Mouse (Mus musculus): Measurements from ENCODE around the gene Ctsf. TPM values are rescaled to one million over a fixed set of nuclear protein-coding genes. Genes with fewer than 3 reads are reported as not detected.

Gene Ctsf
- polyA plus RNA-seq, 1 experiment from 2014 or later = 13.8 TPM

DNA sequence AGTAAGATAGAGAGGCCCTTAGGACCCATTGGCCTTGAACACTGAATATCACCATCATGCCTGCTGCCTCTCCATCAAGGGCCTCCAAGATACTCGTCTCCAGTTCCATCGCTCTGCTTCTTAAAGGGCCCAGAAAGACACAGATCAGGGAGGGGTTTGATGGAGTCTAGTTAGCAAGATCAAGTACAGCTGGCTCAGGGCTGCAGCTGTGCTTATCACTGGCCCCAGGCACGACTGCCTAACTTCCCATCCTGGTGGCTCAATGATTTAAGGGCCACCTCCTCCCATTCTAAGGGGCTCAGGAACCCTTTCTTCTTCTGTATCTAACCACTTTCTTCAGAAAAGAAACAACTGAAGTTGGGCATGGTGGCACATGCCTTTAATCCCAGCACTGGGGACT is 36.9 kb downstream of the Ctsf start:
- H3K4me3 ChIP-seq (ENCODE audit: low read depth, low read length) = no peak overlapping the region
- H3K27ac ChIP-seq (ENCODE audit: low read depth) = no peak overlapping the region
- no peak overlapping the region for H3K4me2 ChIP-seq
- 61% methylated on average over 3 of the region's 3 CpGs for WGBS
- no peak overlapping the region for H3K9ac ChIP-seq
- H3K36me3 ChIP-seq (ENCODE audit: insufficient read depth) = peaks cover 4% of the 10 kb centered on the region; the same call in 1 of the 2 replicates
- H3K9me3 ChIP-seq (ENCODE audit: low read depth, low read length) = no peaks in the 10 kb centered on the region
- ATAC-seq (ENCODE audit: insufficient read depth) (no peak), DNase-seq (no peak)
- no peak for TF ChIP-seq CTCF (IDR thresholded peaks at IDR 0.05; ENCODE audit: low read depth)
- H3K27me3 ChIP-seq (ENCODE audit: insufficient read depth, low read length) = no peaks in the 10 kb centered on the region
- H3K4me1 ChIP-seq (ENCODE audit: insufficient read depth) = no peaks in the 10 kb centered on the region

DNA sequence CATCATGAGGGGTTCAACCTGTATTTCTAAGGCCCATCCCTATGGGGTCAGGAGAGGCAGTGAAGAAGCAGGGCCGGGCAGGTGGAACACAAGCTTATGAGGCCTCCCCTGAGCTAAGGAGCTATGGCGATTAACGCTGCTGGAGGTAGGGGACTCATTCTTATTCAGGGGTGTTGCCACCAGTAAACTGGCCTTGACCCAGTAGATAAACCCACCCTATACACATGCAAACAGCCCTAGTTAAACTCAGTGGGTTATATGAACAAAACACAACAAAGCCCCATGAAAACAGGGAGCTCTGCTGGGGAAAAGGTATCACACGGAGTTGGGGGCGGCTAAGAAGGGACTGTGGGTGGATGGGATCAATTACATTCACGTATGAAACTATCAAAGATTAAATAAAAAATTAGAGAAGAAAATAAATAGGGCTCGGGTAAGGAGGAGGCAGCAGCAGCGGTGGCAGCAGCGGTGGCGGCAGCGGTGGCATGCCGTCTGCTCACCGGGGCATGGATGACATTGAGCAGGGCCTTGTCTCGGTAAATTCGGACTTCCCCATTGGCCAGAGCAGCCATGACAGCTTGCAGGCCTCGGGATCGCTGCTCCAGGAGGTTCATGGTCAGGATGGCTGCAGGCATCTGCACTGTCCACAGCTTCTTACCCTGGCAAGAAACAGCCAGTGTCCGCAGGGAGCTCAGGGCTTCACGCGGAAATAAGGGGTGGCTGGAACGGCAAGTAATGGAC is 42.0 kb downstream of the Ctsf start:
- DNase-seq (no peak), ATAC-seq (ENCODE audit: insufficient read depth) (no peak)
- no peaks in the 10 kb centered on the region for H3K4me1 ChIP-seq (ENCODE audit: insufficient read depth)
- no peaks in the 10 kb centered on the region for H3K27me3 ChIP-seq (ENCODE audit: insufficient read depth, low read length)
- no peak overlapping the region for H3K9ac ChIP-seq
- H3K4me3 ChIP-seq (ENCODE audit: low read depth, low read length) = no peak overlapping the region
- H3K27ac ChIP-seq (ENCODE audit: low read depth) = no peak overlapping the region
- no peak for TF ChIP-seq CTCF (IDR thresholded peaks at IDR 0.05; ENCODE audit: low read depth)
- H3K4me2 ChIP-seq = no peak overlapping the region
- no peaks in the 10 kb centered on the region for H3K9me3 ChIP-seq (ENCODE audit: low read depth, low read length)
- WGBS = 56% methylated on average over 21 of the region's 21 CpGs
- peaks cover 4% of the 10 kb centered on the region; the same call in 1 of the 2 replicates for H3K36me3 ChIP-seq (ENCODE audit: insufficient read depth)

DNA sequence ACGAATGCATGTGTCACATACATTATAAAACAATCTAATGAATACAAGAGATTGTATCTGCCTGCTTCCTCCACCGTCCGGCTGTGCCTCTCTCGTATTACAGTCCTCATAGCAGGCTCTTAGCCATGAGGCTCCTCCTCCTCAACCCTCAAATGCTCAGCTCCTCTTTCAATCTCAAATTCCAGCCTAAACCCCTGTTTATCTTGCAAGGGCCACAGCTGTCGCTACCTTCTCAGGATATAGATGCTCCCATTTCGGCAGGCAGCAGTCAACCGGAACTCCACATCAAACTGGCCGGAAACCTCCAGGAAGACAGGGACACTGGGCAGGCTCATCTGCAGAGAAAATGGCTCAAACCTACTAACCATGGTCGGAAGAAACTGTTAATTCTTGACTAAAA is 44.0 kb downstream of the Ctsf start:
- TF ChIP-seq CTCF (IDR thresholded peaks at IDR 0.05; ENCODE audit: low read depth) = no peak
- 0 out of 2 replicates have a peak, but pooled peaks cover 3% of the 10 kb centered on the region for H3K36me3 ChIP-seq (ENCODE audit: insufficient read depth)
- DNase-seq (no peak), ATAC-seq (ENCODE audit: insufficient read depth) (no peak)
- no peak overlapping the region for H3K4me2 ChIP-seq
- no peak overlapping the region for H3K4me3 ChIP-seq (ENCODE audit: low read depth, low read length)
- H3K27ac ChIP-seq (ENCODE audit: low read depth) = no peak overlapping the region
- H3K4me1 ChIP-seq (ENCODE audit: insufficient read depth) = no peaks in the 10 kb centered on the region
- no peaks in the 10 kb centered on the region for H3K27me3 ChIP-seq (ENCODE audit: insufficient read depth, low read length)
- no peaks in the 10 kb centered on the region for H3K9me3 ChIP-seq (ENCODE audit: low read depth, low read length)
- H3K9ac ChIP-seq = no peak overlapping the region
- 63% methylated on average over 9 of the region's 9 CpGs for WGBS

DNA sequence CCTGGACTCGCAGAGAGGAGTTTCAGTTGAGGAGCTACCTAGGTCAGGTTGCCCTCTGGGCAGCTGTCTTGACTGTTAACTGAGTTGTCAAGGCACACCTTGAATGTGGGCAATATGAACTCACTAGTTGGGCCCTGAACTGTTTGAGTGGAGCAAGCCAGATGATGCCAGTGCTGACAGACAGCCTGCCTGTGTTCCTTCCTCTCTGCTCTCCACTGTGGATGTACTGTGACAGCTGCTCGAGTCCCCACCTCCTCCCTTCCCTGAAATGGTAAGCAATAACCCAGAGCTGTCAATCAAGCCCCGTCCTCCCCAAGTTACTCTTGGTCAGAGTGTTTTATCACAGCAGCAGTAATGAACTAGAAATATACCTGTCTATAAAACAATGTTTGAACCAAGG is 45.0 kb downstream of the Ctsf start:
- H3K4me3 ChIP-seq (ENCODE audit: low read depth, low read length) = no peak overlapping the region
- 57% methylated on average over 3 of the region's 3 CpGs for WGBS
- H3K9me3 ChIP-seq (ENCODE audit: low read depth, low read length) = no peaks in the 10 kb centered on the region
- H3K36me3 ChIP-seq (ENCODE audit: insufficient read depth) = 0 out of 2 replicates have a peak, but pooled peaks cover 3% of the 10 kb centered on the region
- no peaks in the 10 kb centered on the region for H3K27me3 ChIP-seq (ENCODE audit: insufficient read depth, low read length)
- no peak for TF ChIP-seq CTCF (IDR thresholded peaks at IDR 0.05; ENCODE audit: low read depth)
- ATAC-seq (ENCODE audit: insufficient read depth) (no peak), DNase-seq (no peak)
- no peak overlapping the region for H3K9ac ChIP-seq
- no peak overlapping the region for H3K4me2 ChIP-seq
- H3K27ac ChIP-seq (ENCODE audit: low read depth) = no peak overlapping the region
- H3K4me1 ChIP-seq (ENCODE audit: insufficient read depth) = no peaks in the 10 kb centered on the region

DNA sequence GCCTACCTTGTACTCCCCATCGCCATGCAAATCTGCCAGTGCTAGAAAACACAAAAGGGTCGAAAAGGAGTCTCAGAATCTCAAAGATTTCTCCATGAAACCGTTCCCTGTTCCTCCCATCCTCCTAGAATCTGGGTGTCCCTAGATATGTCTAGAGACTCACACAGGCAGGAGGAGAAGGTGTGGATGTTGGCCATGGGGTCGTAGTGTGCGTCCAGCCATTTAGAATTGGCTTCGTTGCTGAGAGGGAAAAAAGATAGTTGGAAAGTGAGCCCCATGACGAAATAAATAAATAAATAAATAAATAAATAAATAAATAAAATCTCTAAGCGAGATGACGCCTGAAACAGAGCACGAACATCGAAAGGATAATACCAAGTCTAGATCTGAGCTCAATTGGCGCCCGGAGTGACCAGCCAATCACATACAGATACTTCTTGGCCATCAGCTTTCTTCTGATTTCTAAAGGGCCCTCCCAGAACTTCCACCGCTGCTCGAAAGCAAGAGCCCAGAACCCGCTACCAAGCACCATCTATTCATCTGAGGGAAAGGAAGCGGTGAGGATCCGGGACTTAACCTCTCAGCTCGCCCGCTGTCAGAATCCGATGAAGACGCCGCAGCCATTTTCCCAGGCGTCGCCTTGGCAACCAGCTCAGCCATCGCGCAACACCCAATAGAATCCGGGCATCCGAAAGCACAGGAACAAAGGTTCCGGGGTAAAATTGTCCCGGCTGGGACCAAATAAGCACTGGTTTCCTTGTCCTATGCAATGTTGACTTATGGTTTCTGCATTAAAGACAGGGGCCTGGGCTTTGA is 51.3 kb downstream of the Ctsf start, which contains the start of gene Bbs1:
Bbs1 (minus strand) TSS at position 650 of the 816 bp plus-strand sequence.
- peak; percentile 74 for ATAC-seq (ENCODE audit: insufficient read depth)
- WGBS = 8% methylated on average over 31 of the region's 31 CpGs
- peak within 1 kb of the TSS; percentile 56 for H3K4me3 ChIP-seq (ENCODE audit: low read depth, low read length)

DNA sequence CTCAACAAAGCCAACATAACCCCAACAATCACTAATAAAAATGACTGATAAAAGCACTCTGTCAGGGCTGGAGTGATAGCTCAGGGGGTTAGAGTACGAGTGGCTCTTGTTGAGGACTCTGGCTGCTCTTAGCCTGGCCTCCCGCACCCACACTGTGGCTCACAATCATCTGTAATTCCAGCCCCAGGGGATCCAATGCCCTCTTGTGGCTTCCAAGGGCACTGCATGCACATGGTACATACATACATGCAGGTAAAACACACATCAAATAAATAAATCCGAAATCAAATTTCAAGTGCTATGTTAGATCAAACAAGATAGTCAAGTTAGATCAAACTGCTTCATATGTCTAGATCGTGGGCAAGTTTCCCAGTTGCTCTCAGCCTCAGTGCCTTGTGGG is 53.2 kb downstream of the Ctsf start:
- no peak overlapping the region for H3K27ac ChIP-seq (ENCODE audit: low read depth)
- DNase-seq = peak; percentile 40
- H3K9ac ChIP-seq = no peak overlapping the region
- no peaks in the 10 kb centered on the region for H3K9me3 ChIP-seq (ENCODE audit: low read depth, low read length)
- WGBS = 73% methylated on average over 4 of the region's 4 CpGs
- H3K27me3 ChIP-seq (ENCODE audit: insufficient read depth, low read length) = no peaks in the 10 kb centered on the region
- H3K4me2 ChIP-seq = no peak overlapping the region
- ATAC-seq (ENCODE audit: insufficient read depth) = no peak
- H3K4me1 ChIP-seq (ENCODE audit: insufficient read depth) = 0 out of 2 replicates have a peak, but pooled peaks cover 5% of the 10 kb centered on the region
- peaks cover 57% of the 10 kb centered on the region for H3K36me3 ChIP-seq (ENCODE audit: insufficient read depth)
- peak; percentile 65 for TF ChIP-seq CTCF (IDR thresholded peaks at IDR 0.05; ENCODE audit: low read depth)
- no peak overlapping the region for H3K4me3 ChIP-seq (ENCODE audit: low read depth, low read length)

More for the DNA sequence above, 51.3 kb downstream of the Ctsf start, which contains the start of gene Bbs1:
- H3K9me3 ChIP-seq (ENCODE audit: low read depth, low read length) = no peaks in the 10 kb centered on the region
- H3K36me3 ChIP-seq (ENCODE audit: insufficient read depth) = peaks cover 42% of the 10 kb centered on the region
- H3K4me1 ChIP-seq (ENCODE audit: insufficient read depth) = 0 out of 2 replicates have a peak, but pooled peaks cover 5% of the 10 kb centered on the region
- DNase-seq = peak; percentile 92
- H3K4me2 ChIP-seq = peak within 1 kb of the TSS; percentile 61
- no peak within 1 kb of the TSS for H3K27ac ChIP-seq (ENCODE audit: low read depth)
- TF ChIP-seq CTCF (IDR thresholded peaks at IDR 0.05; ENCODE audit: low read depth) = no peak
- H3K9ac ChIP-seq = peak within 1 kb of the TSS; percentile 54
- H3K27me3 ChIP-seq (ENCODE audit: insufficient read depth, low read length) = no peaks in the 10 kb centered on the region

DNA sequence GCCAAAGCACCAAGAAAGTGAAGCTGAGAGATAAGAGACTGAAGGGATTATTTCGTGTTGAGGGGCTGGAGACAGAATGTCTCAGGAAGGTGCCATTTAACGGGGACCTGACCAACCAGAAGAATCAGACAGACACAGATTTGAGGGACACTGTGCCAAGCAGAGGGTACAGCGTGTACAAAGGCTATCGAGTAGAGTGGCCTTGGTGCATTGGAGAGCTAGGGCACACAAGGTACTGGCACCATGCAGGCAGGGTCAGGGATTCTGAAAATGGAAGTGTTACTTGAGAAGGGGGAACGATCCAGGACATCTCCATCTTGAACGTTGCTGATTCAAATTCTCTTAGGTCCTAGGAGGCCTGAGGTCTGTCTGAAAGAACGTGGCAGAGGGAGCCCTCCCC is 54.4 kb downstream of the Ctsf start:
- Histone ChIP-seq H3K9ac (no peak overlapping the region), H3K27ac (ENCODE audit: low read depth) (no peak overlapping the region), H3K4me3 (ENCODE audit: low read depth, low read length) (no peak overlapping the region), H3K4me2 (no peak overlapping the region), H3K27me3 (ENCODE audit: insufficient read depth, low read length) (no peaks in the 10 kb centered on the region), H3K36me3 (ENCODE audit: insufficient read depth) (peaks cover 69% of the 10 kb centered on the region), H3K4me1 (ENCODE audit: insufficient read depth) (0 out of 2 replicates have a peak, but pooled peaks cover 5% of the 10 kb centered on the region), H3K9me3 (ENCODE audit: low read depth, low read length) (no peaks in the 10 kb centered on the region)
- 89% methylated on average over 7 of the region's 7 CpGs for WGBS
- ATAC-seq (ENCODE audit: insufficient read depth) (no peak), DNase-seq (no peak)
- TF ChIP-seq CTCF (IDR thresholded peaks at IDR 0.05; ENCODE audit: low read depth) = no peak

Other genes with a start within 250 kb of the Ctsf start
- gene Lrfn4, start 239.5 kb upstream of the Ctsf start, polyA plus RNA-seq (2014; fragmentation: Nextera tagmentation; extraction: Ambion mirVana) = 10.0 and 10.1 TPM in 2 replicates
- gene Rce1, start 229.5 kb upstream of the Ctsf start, polyA plus RNA-seq (2014; fragmentation: Nextera tagmentation; extraction: Ambion mirVana) = 72.6 and 74.7 TPM in 2 replicates
- 2.3 and 2.9 TPM in 2 replicates for gene Gm960, start 156.5 kb upstream of the Ctsf start, polyA plus RNA-seq (2014; fragmentation: Nextera tagmentation; extraction: Ambion mirVana)
- 1.3 and 1.4 TPM in 2 replicates for gene Sptbn2, start 144.0 kb upstream of the Ctsf start, polyA plus RNA-seq (2014; fragmentation: Nextera tagmentation; extraction: Ambion mirVana)
- gene Rbm4b, start 98.6 kb upstream of the Ctsf start, polyA plus RNA-seq (2014; fragmentation: Nextera tagmentation; extraction: Ambion mirVana) = 54.4 and 65.1 TPM in 2 replicates
- gene Rbm4, start 61.2 kb upstream of the Ctsf start, polyA plus RNA-seq (2014; fragmentation: Nextera tagmentation; extraction: Ambion mirVana) = 62.8 and 69.6 TPM in 2 replicates
- 20.5 and 25.3 TPM in 2 replicates for gene Gm21992, start 43.5 kb upstream of the Ctsf start, polyA plus RNA-seq (2014; fragmentation: Nextera tagmentation; extraction: Ambion mirVana)
- 95.8 and 101 TPM in 2 replicates for gene Rbm14, start 43.5 kb upstream of the Ctsf start, polyA plus RNA-seq (2014; fragmentation: Nextera tagmentation; extraction: Ambion mirVana)
- gene Ccs, start 15.8 kb upstream of the Ctsf start, polyA plus RNA-seq (2014; fragmentation: Nextera tagmentation; extraction: Ambion mirVana) = 47.2 and 47.7 TPM in 2 replicates
- 0.05 TPM in 2 replicates for gene Ccdc87, start 15.8 kb upstream of the Ctsf start, polyA plus RNA-seq (2014; fragmentation: Nextera tagmentation; extraction: Ambion mirVana)
- 1.5 and 1.6 TPM in 2 replicates for gene Actn3, start 22.8 kb downstream of the Ctsf start, polyA plus RNA-seq (2014; fragmentation: Nextera tagmentation; extraction: Ambion mirVana)
- 6.2 and 7.9 TPM in 2 replicates for gene Zdhhc24, start 23.5 kb downstream of the Ctsf start, polyA plus RNA-seq (2014; fragmentation: Nextera tagmentation; extraction: Ambion mirVana)
- 7.6 and 8.0 TPM in 2 replicates for gene Bbs1, start 51.5 kb downstream of the Ctsf start, polyA plus RNA-seq (2014; fragmentation: Nextera tagmentation; extraction: Ambion mirVana)
- 84.0 and 88.6 TPM in 2 replicates for gene Dpp3, start 73.2 kb downstream of the Ctsf start, polyA plus RNA-seq (2014; fragmentation: Nextera tagmentation; extraction: Ambion mirVana)
- gene Peli3, start 88.0 kb downstream of the Ctsf start, polyA plus RNA-seq (2014; fragmentation: Nextera tagmentation; extraction: Ambion mirVana) = 1.6 TPM in 2 replicates
- gene Mrpl11, start 107.0 kb downstream of the Ctsf start, polyA plus RNA-seq (2014; fragmentation: Nextera tagmentation; extraction: Ambion mirVana) = 120 TPM in 2 replicates
- gene Npas4, start 135.2 kb downstream of the Ctsf start, polyA plus RNA-seq (2014; fragmentation: Nextera tagmentation; extraction: Ambion mirVana) = 0.05 TPM in 1 of 2 replicates, not detected in the other
- 3.1 and 3.4 TPM in 2 replicates for gene Slc29a2, start 168.7 kb downstream of the Ctsf start, polyA plus RNA-seq (2014; fragmentation: Nextera tagmentation; extraction: Ambion mirVana)
- 45.8 and 47.9 TPM in 2 replicates for gene B4gat1, start 183.7 kb downstream of the Ctsf start, polyA plus RNA-seq (2014; fragmentation: Nextera tagmentation; extraction: Ambion mirVana)
- 1.3 and 1.8 TPM in 2 replicates for gene AC124502.3, start 183.8 kb downstream of the Ctsf start, polyA plus RNA-seq (2014; fragmentation: Nextera tagmentation; extraction: Ambion mirVana)
- gene Brms1, start 186.2 kb downstream of the Ctsf start, polyA plus RNA-seq (2014; fragmentation: Nextera tagmentation; extraction: Ambion mirVana) = 43.4 and 48.0 TPM in 2 replicates
- gene Rin1, start 195.4 kb downstream of the Ctsf start, polyA plus RNA-seq (2014; fragmentation: Nextera tagmentation; extraction: Ambion mirVana) = 4.0 and 5.9 TPM in 2 replicates
- gene Cd248, start 212.9 kb downstream of the Ctsf start, polyA plus RNA-seq (2014; fragmentation: Nextera tagmentation; extraction: Ambion mirVana) = 105 and 110 TPM in 2 replicates
- gene Tmem151a, start 230.4 kb downstream of the Ctsf start, polyA plus RNA-seq (2014; fragmentation: Nextera tagmentation; extraction: Ambion mirVana) = 3.1 and 4.4 TPM in 2 replicates
- gene Yif1a, start 233.4 kb downstream of the Ctsf start, polyA plus RNA-seq (2014; fragmentation: Nextera tagmentation; extraction: Ambion mirVana) = 99.2 and 105 TPM in 2 replicates
- 14.8 and 15.3 TPM in 2 replicates for gene Cnih2, start 243.4 kb downstream of the Ctsf start, polyA plus RNA-seq (2014; fragmentation: Nextera tagmentation; extraction: Ambion mirVana)